Mouse (Mus musculus) cerebellum, postnatal 10 days (tissue): ENCODE results near the gene Gm21903.
"Not testable (repeated sequence)": the region's sequence is repeated elsewhere in the genome, so short reads cannot be mapped to it uniquely, and the experiment has no call there.

Experiments
- DNase-seq, 2 experiments: peaks; one replicate each; pipeline ENCODE4 v3.0.0; 2021; ENCODE audit warnings: mixed read lengths in 2 of 2

The Gm21903 gene

GRCm38 (mm10) chr17:39043241-39043640 is at the start of gene Gm21903:
Gene Gm21903 (minus strand): TSS chr17:39043341.
- no peak for DNase-seq

- no peak for DNase-seq
These were observed 33.8 kb upstream of the Gm21903 start, which contains the start of gene Esp23 for GRCm38 (mm10) chr17:39076937-39077336. Gene Esp23 (minus strand): TSS chr17:39077037.

GRCm38 (mm10) chr17:39063641-39064040 is 20.5 kb upstream of the Gm21903 start:
- DNase-seq: no peak

GRCm38 (mm10) chr17:39036395-39036794 is 6.7 kb downstream of the Gm21903 start, which contains the start of gene Esp24:
Gene Esp24 (plus strand): TSS chr17:39036695.
- not testable (repeated sequence) for DNase-seq

GRCm38 (mm10) chr17:39017184-39017583 is 26.0 kb downstream of the Gm21903 start:
- no peak for DNase-seq

GRCm38 (mm10) chr17:39010675-39011638 is 32.2 kb downstream of the Gm21903 start:
- no peak for DNase-seq

- no peak for DNase-seq
These were observed 33.3 kb downstream of the Gm21903 start for GRCm38 (mm10) chr17:39009846-39010245.
